Mouse (Mus musculus) bone marrow macrophage, adult 2 months (primary cell): ENCODE measurements around the gene Tmsb10.

Experiments
- CTCF ChIP-seq: IDR thresholded peaks from 2 replicates; pipeline ENCODE4 v1.5.1; 2012; ENCODE audit warnings: low read depth, mild to moderate bottlenecking, low read length, moderate library complexity
- POLR2A ChIP-seq: IDR thresholded peaks from 2 replicates; pipeline ENCODE4 v1.6.1; 2012; ENCODE audit warnings: mild to moderate bottlenecking, low read depth, low read length, borderline replicate concordance

DNA sequence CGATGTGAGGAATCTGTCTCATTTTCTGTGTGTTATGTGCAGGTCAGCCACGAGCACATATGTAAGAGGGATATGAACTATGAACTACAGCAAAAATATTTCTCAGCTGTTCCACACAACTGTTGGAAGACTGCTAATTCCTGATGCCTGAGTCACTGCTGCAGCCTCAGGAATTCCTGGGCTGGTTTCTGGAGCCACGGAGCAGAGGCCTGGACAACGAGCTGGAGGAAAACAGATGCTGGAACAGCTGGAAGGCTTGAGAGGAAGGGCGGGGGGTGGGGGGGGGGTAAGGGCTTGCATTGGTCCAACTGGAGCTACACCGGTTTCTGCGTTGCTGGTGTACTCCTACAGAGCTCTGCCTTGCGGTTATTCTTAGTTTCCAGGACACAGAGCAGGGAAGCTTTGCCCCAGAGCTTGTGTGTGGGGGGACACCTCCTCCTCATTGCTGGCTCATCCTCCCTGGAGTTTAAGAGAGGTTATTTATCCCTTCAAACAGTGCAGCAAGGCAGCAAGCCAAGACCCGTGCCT, 22.6 kb upstream of the Tmsb10 start:
- no peak for TF ChIP-seq POLR2A
- no peak for TF ChIP-seq CTCF
